Mouse (Mus musculus): ENCODE results near the gene Alk.

The Alk gene

GRCm38 (mm10) chr17:72414676-72415075 lies 189.8 kb downstream of the Alk start:
- ATAC-seq (ENCODE audit: insufficient number of reproducible peaks, low FRiP score, low TSS enrichment) = no peak

- no peak for ATAC-seq (ENCODE audit: insufficient number of reproducible peaks, low FRiP score, low TSS enrichment)
Measured at GRCm38 (mm10) chr17:72404813-72405212, 199.6 kb downstream of the Alk start.

- no peak for ATAC-seq (ENCODE audit: insufficient number of reproducible peaks, low FRiP score, low TSS enrichment)
Measured at GRCm38 (mm10) chr17:72401861-72402260, 202.6 kb downstream of the Alk start.

- ATAC-seq (ENCODE audit: insufficient number of reproducible peaks, low FRiP score, low TSS enrichment) = no peak
Measured at GRCm38 (mm10) chr17:72401349-72401748, 203.1 kb downstream of the Alk start.

- no peak for ATAC-seq (ENCODE audit: insufficient number of reproducible peaks, low FRiP score, low TSS enrichment)
Measured at GRCm38 (mm10) chr17:72399331-72400059, 204.9 kb downstream of the Alk start.

GRCm38 (mm10) chr17:72395956-72396355 lies 208.5 kb downstream of the Alk start:
- no peak for ATAC-seq (ENCODE audit: insufficient number of reproducible peaks, low FRiP score, low TSS enrichment)

- ATAC-seq (ENCODE audit: insufficient number of reproducible peaks, low FRiP score, low TSS enrichment) = no peak
Measured at GRCm38 (mm10) chr17:72368991-72369390, 235.4 kb downstream of the Alk start.

GRCm38 (mm10) chr17:72362811-72363496 lies 241.5 kb downstream of the Alk start:
- ATAC-seq (ENCODE audit: insufficient number of reproducible peaks, low FRiP score, low TSS enrichment) = no peak

GRCm38 (mm10) chr17:72361961-72362360 lies 242.5 kb downstream of the Alk start:
- no peak for ATAC-seq (ENCODE audit: insufficient number of reproducible peaks, low FRiP score, low TSS enrichment)

- no peak for ATAC-seq (ENCODE audit: insufficient number of reproducible peaks, low FRiP score, low TSS enrichment)
Measured at GRCm38 (mm10) chr17:72356759-72357302, 247.6 kb downstream of the Alk start.

- ATAC-seq (ENCODE audit: insufficient number of reproducible peaks, low FRiP score, low TSS enrichment) = no peak
Measured at GRCm38 (mm10) chr17:72339437-72339836, 265.0 kb downstream of the Alk start.

GRCm38 (mm10) chr17:72332909-72333308 lies 271.5 kb downstream of the Alk start:
- no peak for ATAC-seq (ENCODE audit: insufficient number of reproducible peaks, low FRiP score, low TSS enrichment)

GRCm38 (mm10) chr17:72325941-72326340 lies 278.5 kb downstream of the Alk start:
- no peak for ATAC-seq (ENCODE audit: insufficient number of reproducible peaks, low FRiP score, low TSS enrichment)

GRCm38 (mm10) chr17:72319576-72319975 lies 284.9 kb downstream of the Alk start:
- ATAC-seq (ENCODE audit: insufficient number of reproducible peaks, low FRiP score, low TSS enrichment) = no peak

- ATAC-seq (ENCODE audit: insufficient number of reproducible peaks, low FRiP score, low TSS enrichment) = no peak
Measured at GRCm38 (mm10) chr17:72299651-72300050, 304.8 kb downstream of the Alk start.

GRCm38 (mm10) chr17:72296349-72296748 lies 308.1 kb downstream of the Alk start:
- no peak for ATAC-seq (ENCODE audit: insufficient number of reproducible peaks, low FRiP score, low TSS enrichment)

- no peak for ATAC-seq (ENCODE audit: insufficient number of reproducible peaks, low FRiP score, low TSS enrichment)
Measured at GRCm38 (mm10) chr17:72293267-72293580, 311.2 kb downstream of the Alk start.

- ATAC-seq (ENCODE audit: insufficient number of reproducible peaks, low FRiP score, low TSS enrichment) = no peak
Measured at GRCm38 (mm10) chr17:72292444-72293266, 311.8 kb downstream of the Alk start.

GRCm38 (mm10) chr17:72285961-72286360 lies 318.5 kb downstream of the Alk start:
- ATAC-seq (ENCODE audit: insufficient number of reproducible peaks, low FRiP score, low TSS enrichment) = no peak

- ATAC-seq (ENCODE audit: insufficient number of reproducible peaks, low FRiP score, low TSS enrichment) = no peak
Measured at GRCm38 (mm10) chr17:72278296-72278695, 326.1 kb downstream of the Alk start.

- ATAC-seq (ENCODE audit: insufficient number of reproducible peaks, low FRiP score, low TSS enrichment) = no peak
Measured at GRCm38 (mm10) chr17:72276778-72277177, 327.6 kb downstream of the Alk start.
